Mouse (Mus musculus): Measurements from ENCODE around the gene Fryl.

GRCm38 (mm10) chr5:73192870-73193576 lies 63.4 kb downstream of the Fryl start:
- TF ChIP-seq POLR2A (IDR thresholded peaks at IDR 0.05; ENCODE audit: borderline replicate concordance, extremely low read depth, insufficient read depth, insufficient read length, poor library complexity, severe bottlenecking) (no peak), CTCF (IDR thresholded peaks at IDR 0.05; ENCODE audit: borderline replicate concordance, extremely low read depth, insufficient read depth, insufficient read length) (no peak)

All from brain, embryonic 14.5 days (tissue).